Mouse (Mus musculus) forebrain, embryonic 11.5 days (tissue): Measurements from ENCODE around the gene Grhl1. TPM values are rescaled to one million over a fixed set of nuclear protein-coding genes. Genes with fewer than 3 reads are reported as not detected.
A peak's percentile ranks its signal among the peaks of the same experiment; 100 is the strongest.

Experiments
- ATAC-seq: fragments of 200-750 bp; cut with Nextera tagmentation; replicated peaks from 2 replicates; pipeline ENCODE4 v1.8.0; 2017; ENCODE audit warnings: moderate TSS enrichment; ENCODE audit not compliant: low FRiP score
- DNase-seq: peaks from one replicate; pipeline ENCODE4 v3.0.0-alpha.2; 2017; ENCODE audit warnings: low spot score
- H3K27ac ChIP-seq: fragments of 300-500 bp; sonication (generic); 2 replicates; pipeline ENCODE4 v1.5.1; 2014; ENCODE audit warnings: low read depth, low read length
- H3K27me3 ChIP-seq: fragments of 300-500 bp; sonication (generic); 2 replicates; pipeline ENCODE4 v1.6.1; 2014; ENCODE audit warnings: mild to moderate bottlenecking, low read length, mixed read lengths; ENCODE audit not compliant: control insufficient read depth, insufficient read depth
- H3K36me3 ChIP-seq: fragments of 300-500 bp; sonication (generic); 2 replicates; pipeline ENCODE4 v1.6.1; 2014; ENCODE audit warnings: mild to moderate bottlenecking, low read length, moderate library complexity, mixed read lengths; ENCODE audit not compliant: control insufficient read depth, insufficient read depth
- H3K4me1 ChIP-seq: fragments of 300-500 bp; sonication (generic); replicated peaks from 2 replicates; pipeline ENCODE4 v1.6.1; 2014; ENCODE audit warnings: low read length, mixed read lengths; ENCODE audit not compliant: control insufficient read depth, insufficient read depth
- H3K4me2 ChIP-seq: fragments of 300-500 bp; sonication (generic); 2 replicates; pipeline ENCODE4 v1.6.1; 2014; ENCODE audit warnings: low read depth, mild to moderate bottlenecking, low read length, moderate library complexity, mixed read lengths; ENCODE audit not compliant: severe bottlenecking
- H3K4me3 ChIP-seq: fragments of 300-500 bp; sonication (generic); 2 replicates; pipeline ENCODE4 v1.5.1; 2014; ENCODE audit warnings: low read depth, low read length
- H3K9ac ChIP-seq: fragments of 300-500 bp; sonication (generic); 2 replicates; pipeline ENCODE4 v1.6.1; 2014; ENCODE audit warnings: low read length
- H3K9me3 ChIP-seq: fragments of 300-500 bp; sonication (generic); 2 replicates; pipeline ENCODE4 v1.6.1; 2016; ENCODE audit warnings: low read length, mixed read lengths; ENCODE audit not compliant: control insufficient read depth
- WGBS: fragments of 180-500 bp; shearing (Covaris S2); extraction: QIAGEN DNeasy Blood & Tissue Kit; methylation state at CpG from one replicate; pipeline ENCODE4 v1.1.7; 2014; 5-methylcytosine and 5-hydroxymethylcytosine counted together
- polyA plus RNA-seq: library from polyadenylated mRNA; unstranded; fragments of >200 nt; fragmentation: Nextera tagmentation; extraction: Ambion mirVana; gene quantifications from 2 replicates; pipeline ENCODE4 v1.2.1, GENCODE M21; 2014

The Grhl1 gene
- polyA plus RNA-seq, 1 experiment from 2014 or later = 0.61 TPM

DNA sequence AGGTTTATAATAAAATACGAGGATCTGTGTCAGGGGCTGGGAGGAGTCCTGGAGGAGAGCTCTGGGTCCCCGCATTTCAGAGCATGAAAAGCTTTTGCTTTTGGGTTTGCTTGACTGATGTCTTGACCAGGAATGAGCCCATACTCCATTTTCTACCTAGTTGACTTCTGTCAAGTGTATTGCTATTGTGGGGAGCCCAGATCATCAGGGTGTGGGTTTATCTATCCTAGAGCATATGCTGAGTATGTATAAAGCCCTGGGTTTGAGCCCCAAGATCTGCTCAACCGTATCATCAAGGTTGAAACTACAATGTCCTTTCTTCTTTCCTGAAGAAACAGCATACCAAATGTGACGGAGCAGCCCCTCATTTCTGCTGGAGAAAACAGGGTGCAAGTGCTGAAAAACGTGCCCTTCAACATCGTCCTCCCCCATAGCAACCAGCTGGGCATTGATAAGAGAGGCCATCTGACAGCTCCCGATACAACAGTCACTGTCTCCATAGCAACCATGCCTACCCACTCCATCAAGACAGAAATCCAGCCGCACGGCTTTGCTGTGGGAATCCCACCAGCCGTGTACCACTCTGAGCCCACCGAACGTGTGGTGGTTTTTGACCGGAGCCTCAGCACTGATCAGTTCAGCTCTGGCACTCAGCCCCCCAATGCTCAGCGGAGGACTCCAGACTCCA, 9.1 kb downstream of the Grhl1 start:
- H3K4me2 ChIP-seq = no peak overlapping the region
- DNase-seq (no peak), ATAC-seq (no peak)

DNA sequence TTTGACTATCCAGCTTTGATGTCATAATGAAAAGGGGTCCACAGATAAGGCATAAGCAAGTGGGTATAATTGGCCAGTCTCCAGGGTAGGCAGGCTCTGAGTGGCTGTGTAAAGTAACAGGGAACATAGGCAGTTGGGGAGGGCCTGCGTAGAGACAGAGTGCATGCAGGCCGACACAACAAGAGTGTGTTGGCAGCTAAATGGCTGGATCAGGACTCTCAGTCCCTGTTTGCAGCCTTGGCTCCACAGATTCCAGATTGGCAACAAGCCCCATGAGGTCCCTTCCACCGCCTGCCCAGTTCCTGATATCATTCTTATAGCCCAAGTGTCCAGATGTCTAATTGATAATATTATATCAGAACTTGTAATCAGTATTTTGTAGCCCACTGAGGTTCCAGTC, 11.6 kb downstream of the Grhl1 start:
- WGBS = 89% methylated on average over 3 of the region's 3 CpGs
- ATAC-seq = no peak

More for the DNA sequence above, 9.1 kb downstream of the Grhl1 start:
- no peaks in the 10 kb centered on the region for H3K27me3 ChIP-seq
- no peaks in the 10 kb centered on the region for H3K4me1 ChIP-seq
- no peaks in the 10 kb centered on the region for H3K36me3 ChIP-seq
- no peak overlapping the region for H3K9ac ChIP-seq
- no peak overlapping the region for H3K27ac ChIP-seq
- 86% methylated on average over 14 of the region's 14 CpGs for WGBS
- no peaks in the 10 kb centered on the region for H3K9me3 ChIP-seq
- no peak overlapping the region for H3K4me3 ChIP-seq

DNA sequence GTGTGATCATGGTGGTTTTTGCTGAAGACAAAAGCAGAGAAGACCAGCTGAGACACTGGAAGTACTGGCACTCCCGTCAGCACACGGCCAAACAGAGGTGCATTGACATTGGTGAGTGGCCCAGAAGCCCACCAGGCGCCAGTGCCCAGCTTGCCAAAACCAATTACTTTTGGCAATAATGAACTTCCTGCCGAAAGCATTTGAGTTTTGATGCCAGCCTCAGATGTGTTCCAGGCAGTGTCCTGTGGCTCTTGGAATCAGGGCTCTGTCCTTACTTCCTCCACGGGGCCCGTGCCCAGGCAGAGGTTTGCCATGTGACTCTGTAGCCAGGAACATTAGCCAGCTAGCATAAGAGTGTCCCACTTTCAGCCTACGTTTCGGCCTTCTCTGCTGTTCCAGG, 12.8 kb downstream of the Grhl1 start:
- Histone ChIP-seq H3K27ac (no peak overlapping the region), H3K27me3 (no peaks in the 10 kb centered on the region), H3K9me3 (no peaks in the 10 kb centered on the region), H3K9ac (no peak overlapping the region), H3K4me2 (no peak overlapping the region), H3K4me1 (no peaks in the 10 kb centered on the region), H3K36me3 (no peaks in the 10 kb centered on the region), H3K4me3 (no peak overlapping the region)
- ATAC-seq = no peak
- DNase-seq = no peak
- WGBS = 90% methylated on average over 8 of the region's 8 CpGs

More for the DNA sequence above, 11.6 kb downstream of the Grhl1 start:
- H3K36me3 ChIP-seq = no peaks in the 10 kb centered on the region
- H3K4me2 ChIP-seq = no peak overlapping the region
- H3K4me3 ChIP-seq = no peak overlapping the region
- H3K27me3 ChIP-seq = no peaks in the 10 kb centered on the region
- no peak overlapping the region for H3K27ac ChIP-seq
- no peaks in the 10 kb centered on the region for H3K9me3 ChIP-seq
- no peak overlapping the region for H3K9ac ChIP-seq
- H3K4me1 ChIP-seq = no peaks in the 10 kb centered on the region
- DNase-seq = no peak

DNA sequence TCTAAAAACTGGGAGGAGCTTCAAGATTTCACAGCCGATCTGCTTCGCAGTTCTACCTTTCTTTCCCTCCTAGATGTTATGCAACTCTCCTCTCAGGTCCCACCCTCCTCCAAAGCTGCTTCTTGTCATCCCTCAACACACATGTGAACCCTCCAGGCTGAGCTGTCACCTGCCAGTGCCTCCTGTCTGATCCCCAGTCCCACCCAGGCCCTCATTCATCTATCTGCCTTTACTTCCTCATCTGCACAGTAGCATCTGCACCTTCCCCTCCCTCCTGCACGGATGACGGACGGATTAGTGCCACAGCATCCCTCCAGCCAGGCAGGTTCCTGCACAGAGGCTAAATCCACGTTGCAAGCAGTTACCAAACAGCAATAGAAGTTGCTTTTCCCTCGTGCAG, 14.1 kb downstream of the Grhl1 start:
- H3K36me3 ChIP-seq = no peaks in the 10 kb centered on the region
- no peak overlapping the region for H3K27ac ChIP-seq
- no peaks in the 10 kb centered on the region for H3K9me3 ChIP-seq
- H3K4me2 ChIP-seq = no peak overlapping the region
- H3K27me3 ChIP-seq = no peaks in the 10 kb centered on the region
- DNase-seq (no peak), ATAC-seq (no peak)
- WGBS = 78% methylated on average over 7 of the region's 7 CpGs
- H3K4me3 ChIP-seq = no peak overlapping the region
- no peaks in the 10 kb centered on the region for H3K4me1 ChIP-seq
- no peak overlapping the region for H3K9ac ChIP-seq

DNA sequence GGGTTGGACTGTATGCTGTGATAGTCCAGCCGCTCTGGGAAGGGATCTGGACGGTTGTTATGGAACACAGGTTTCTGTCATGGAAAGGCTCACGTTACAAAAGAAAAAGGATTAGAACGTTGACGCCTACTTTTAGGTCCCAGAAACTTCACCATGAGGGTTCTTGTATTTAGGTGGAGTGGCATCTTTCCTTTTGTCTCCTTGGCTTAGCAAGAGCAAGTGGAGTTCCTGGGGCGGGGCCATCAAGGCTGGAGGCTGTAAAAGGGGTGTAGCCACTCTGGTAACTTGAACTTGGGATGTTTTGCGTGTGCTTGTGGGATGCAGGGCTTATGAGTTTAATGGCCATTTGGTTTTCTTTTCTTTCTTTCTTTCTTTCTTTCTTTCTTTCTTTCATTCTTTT, 18.3 kb downstream of the Grhl1 start:
- Histone ChIP-seq H3K36me3 (no peaks in the 10 kb centered on the region), H3K4me2 (no peak overlapping the region), H3K4me1 (0 out of 2 replicates have a peak, but pooled peaks cover 6% of the 10 kb centered on the region), H3K27ac (no peak overlapping the region), H3K9ac (no peak overlapping the region), H3K27me3 (no peaks in the 10 kb centered on the region), H3K4me3 (no peak overlapping the region), H3K9me3 (no peaks in the 10 kb centered on the region)
- DNase-seq (no peak), ATAC-seq (no peak)
- 76% methylated on average over 7 of the region's 7 CpGs for WGBS

DNA sequence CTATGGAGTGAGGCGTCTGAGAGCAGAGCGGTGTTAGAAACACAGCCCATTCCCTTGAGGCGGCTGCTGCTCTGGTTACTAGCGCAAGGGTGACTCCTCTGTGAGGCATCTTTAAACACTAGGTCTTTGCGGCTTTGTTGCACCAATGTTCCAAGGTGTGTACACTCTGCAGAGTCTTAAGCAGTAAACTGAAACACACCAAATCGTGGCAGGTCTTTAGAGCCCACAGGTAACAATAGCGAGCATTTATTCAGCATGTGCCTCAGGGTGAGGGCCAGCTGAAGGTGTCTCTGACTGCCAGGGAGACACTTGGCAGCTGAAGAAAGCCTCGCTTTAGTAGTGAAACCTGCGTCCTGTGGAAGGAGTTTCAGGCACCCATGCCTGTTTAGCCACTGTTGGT, 20.0 kb downstream of the Grhl1 start:
- 81% methylated on average over 9 of the region's 9 CpGs for WGBS
- Histone ChIP-seq H3K4me2 (no peak overlapping the region), H3K27ac (no peak overlapping the region), H3K27me3 (no peaks in the 10 kb centered on the region), H3K4me3 (no peak overlapping the region), H3K9ac (no peak overlapping the region), H3K9me3 (no peaks in the 10 kb centered on the region), H3K36me3 (no peaks in the 10 kb centered on the region), H3K4me1 (0 out of 2 replicates have a peak, but pooled peaks cover 6% of the 10 kb centered on the region)
- ATAC-seq = no peak
- DNase-seq = no peak

DNA sequence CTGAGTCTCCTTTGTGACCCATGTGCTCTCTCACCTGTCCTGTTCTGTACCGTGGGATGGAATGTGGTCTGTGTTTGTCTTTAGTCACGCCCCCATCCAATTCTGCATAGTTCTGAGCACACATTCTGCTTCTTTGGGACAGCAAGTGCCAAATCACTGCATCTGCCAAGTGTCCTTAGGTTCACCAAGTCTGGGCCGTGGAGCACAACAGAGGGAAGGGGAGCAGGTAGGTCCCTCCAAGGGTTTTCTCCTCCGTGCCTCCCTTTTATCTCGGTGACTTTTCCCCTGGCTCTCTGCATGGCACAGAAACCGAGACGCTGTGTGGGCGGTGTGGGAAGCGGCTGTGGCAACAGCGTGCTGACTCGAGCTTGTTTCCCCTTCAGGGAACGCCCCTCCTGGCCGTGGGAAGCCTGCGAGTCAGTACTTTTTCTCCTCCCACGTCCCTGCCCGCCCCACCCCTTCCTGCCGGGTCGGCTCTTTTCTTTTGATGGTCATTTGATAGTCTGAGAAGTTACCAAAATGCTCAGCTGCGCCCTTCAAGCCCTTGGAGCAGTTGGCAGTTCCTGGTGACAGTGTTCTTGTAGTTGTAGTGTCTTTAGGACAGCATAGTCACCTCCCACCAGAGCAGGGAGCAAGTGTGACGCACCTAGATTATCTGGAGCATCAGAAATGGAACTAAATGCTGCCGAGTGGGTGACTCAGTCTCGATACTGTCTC, 21.0 kb downstream of the Grhl1 start:
- Histone ChIP-seq H3K27me3 (no peaks in the 10 kb centered on the region), H3K9ac (no peak overlapping the region; the same call in 1 of the 2 replicates), H3K9me3 (no peaks in the 10 kb centered on the region), H3K4me3 (no peak overlapping the region), H3K27ac (no peak overlapping the region), H3K36me3 (no peaks in the 10 kb centered on the region), H3K4me1 (0 out of 2 replicates have a peak, but pooled peaks cover 6% of the 10 kb centered on the region), H3K4me2 (peak overlapping the region; percentile 29)
- DNase-seq (no peak), ATAC-seq (0 out of 2 replicates have a peak, but pooled peaks have one; percentile 30)
- 27% methylated on average over 22 of the region's 22 CpGs for WGBS

DNA sequence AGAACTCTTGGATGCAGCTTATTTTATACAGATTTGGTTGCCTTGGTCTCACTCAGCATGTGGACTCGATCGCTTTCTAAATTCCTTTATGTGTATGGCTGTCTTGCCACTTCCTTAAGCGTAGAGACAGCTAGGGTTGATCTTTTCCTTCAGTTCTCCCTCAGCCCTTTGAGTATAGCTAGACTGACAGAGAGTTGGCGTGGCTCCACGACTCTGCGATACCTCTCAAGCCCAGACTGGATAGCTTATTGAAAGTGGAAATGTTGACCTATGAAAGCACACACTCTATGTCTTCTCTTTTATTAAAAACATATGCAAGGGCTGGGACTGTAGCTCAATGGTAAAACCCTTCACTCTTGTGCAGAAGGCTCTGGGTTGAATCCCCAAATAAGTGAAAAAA, 25.3 kb downstream of the Grhl1 start:
- ATAC-seq (no peak), DNase-seq (no peak)
- H3K9me3 ChIP-seq = no peaks in the 10 kb centered on the region
- no peaks in the 10 kb centered on the region for H3K36me3 ChIP-seq
- no peak overlapping the region for H3K4me2 ChIP-seq
- WGBS = 85% methylated on average over 6 of the region's 6 CpGs
- H3K4me3 ChIP-seq = no peak overlapping the region
- 0 out of 2 replicates have a peak, but pooled peaks cover 6% of the 10 kb centered on the region for H3K4me1 ChIP-seq
- no peak overlapping the region for H3K27ac ChIP-seq
- no peak overlapping the region for H3K9ac ChIP-seq
- H3K27me3 ChIP-seq = no peaks in the 10 kb centered on the region
